Mouse (Mus musculus): ENCODE measurements around the gene Peli1.

The Peli1 gene

GRCm38 (mm10) chr11:21091067-21091427 is at the start of gene Peli1:
Gene Peli1, plus strand, starts transcription at chr11:21091291.
- peak; percentile 98 for DNase-seq

DNA sequence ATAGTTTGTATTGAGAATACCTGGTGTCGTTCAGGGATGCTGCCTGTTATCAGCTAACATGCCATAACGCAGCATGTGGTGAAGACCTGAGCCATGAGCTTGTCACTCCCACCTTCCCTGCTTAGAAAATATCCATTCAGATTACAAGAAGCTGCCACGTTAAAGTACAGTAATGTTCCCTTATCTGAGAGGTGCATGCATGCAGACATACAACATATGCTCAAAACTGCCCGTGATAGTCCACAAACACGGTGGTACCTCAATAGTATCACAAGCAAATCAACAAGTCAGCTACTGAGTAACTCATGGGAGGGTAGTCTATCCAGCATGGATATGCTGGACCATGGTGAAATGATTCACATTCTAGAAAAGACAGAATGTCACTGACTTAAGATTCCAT is 48.5 kb upstream of the Peli1 start:
- DNase-seq: no peak

DNA sequence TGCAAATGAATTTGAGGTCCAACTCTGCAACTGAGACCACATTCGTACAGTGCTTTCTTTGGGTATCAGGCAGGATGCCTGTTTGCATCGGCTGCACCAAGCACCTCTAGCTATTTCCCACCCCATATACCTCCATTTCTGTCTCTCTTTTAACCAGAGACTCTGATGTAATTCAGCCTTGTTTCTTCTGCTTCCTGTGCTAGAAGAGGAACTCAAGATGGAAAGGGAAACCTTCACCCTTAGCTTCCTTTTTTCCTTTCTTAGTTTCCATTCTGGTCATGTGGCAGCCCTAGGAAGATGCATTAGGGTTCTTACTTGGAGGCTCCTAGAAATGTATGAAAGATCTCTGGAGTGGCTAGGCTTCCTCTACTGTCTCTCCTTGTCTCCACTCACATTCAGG is 44.9 kb upstream of the Peli1 start:
- no peak for DNase-seq

DNA sequence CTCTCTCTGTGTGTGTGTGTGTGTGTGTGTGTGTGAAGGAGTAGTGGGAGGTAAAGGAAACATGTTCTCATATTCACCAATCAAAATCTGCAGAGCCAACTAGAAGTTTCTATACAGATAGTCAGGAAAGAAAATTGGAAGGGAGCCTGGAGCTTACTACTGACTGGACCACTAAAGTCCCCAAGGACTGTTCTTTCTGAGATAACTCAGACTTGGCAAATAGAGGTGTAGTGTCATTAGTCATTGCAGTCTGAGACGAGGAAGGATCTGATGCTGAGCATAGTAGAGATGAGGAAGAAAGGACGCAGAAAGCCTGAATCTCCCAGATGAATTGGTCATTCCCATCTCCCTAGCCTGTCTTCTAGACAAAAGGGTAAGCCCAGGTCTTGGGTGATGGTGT is 43.2 kb upstream of the Peli1 start:
- no peak for DNase-seq

DNA sequence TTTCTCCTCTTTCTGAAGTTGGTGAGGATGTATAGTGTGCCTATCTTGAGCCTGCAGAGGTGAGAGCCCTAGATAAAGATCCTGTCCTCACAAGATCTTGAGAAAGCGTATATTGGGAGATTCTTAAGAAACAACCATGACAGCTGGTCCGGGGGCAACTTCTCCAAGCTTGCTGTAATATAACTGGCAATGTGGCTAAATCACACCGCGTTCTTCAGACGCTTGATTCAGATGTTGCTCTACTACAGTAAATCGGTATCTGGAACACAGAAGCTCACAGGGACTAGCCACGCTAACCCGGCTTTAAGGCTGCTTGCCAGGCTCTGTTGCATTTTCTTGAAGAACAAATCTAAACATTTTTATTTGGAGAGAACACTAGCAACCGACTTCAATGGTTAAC is 39.4 kb upstream of the Peli1 start:
- DNase-seq: no peak

DNA sequence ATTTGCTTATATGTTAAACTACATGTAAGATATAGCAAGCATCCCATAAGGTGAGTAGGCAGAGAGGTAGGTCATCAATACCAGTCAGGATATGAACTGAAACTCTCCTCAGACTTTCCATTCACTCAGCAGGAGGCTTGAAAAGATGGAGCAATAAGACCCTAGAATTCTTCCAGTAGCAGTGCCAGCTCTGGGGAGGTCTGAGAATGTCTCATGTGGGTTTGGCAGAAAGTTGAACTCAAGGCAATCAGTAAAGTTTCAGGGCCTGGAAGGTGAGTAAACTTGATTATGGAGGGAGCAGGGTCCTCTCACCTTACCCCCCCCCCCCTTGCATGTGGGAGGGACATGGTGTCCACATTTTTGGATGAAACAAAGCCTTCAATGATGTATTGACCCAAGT is 36.5 kb upstream of the Peli1 start:
- no peak for DNase-seq

DNA sequence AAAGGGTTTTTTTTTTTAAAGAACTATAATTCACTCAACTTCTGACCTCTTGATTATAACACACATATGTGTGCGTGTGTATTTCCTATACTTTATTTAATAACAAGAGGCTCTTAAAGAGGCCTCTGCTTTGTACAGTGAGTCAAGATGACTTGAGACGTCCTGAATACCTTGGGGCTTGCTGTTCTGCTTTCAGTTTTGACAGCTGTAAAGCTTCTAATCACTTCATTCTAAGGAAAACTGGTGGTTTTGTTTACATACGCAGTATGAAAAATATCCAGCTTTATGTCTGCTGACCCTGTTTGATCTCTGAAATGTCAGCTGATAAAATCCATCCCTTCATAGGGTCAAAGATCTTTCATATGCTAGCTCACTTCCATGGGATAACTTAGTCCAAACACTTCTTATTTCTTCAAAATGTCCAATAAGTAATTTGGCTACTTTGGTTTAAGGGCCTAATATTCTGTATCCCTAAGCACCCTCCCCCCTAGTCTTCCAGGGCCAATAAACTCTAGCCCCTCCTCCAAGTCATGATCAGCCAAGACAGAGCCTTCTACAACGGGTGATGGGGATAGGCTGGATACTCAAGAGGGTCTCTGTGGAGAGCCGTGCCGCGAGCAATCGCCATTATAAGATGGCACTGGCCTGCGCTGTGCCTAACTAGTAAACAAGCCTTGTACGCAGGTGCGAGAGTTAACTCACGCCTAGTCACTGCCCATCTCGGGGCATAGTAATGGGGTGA is 34.8 kb upstream of the Peli1 start:
- no peak for DNase-seq

DNA sequence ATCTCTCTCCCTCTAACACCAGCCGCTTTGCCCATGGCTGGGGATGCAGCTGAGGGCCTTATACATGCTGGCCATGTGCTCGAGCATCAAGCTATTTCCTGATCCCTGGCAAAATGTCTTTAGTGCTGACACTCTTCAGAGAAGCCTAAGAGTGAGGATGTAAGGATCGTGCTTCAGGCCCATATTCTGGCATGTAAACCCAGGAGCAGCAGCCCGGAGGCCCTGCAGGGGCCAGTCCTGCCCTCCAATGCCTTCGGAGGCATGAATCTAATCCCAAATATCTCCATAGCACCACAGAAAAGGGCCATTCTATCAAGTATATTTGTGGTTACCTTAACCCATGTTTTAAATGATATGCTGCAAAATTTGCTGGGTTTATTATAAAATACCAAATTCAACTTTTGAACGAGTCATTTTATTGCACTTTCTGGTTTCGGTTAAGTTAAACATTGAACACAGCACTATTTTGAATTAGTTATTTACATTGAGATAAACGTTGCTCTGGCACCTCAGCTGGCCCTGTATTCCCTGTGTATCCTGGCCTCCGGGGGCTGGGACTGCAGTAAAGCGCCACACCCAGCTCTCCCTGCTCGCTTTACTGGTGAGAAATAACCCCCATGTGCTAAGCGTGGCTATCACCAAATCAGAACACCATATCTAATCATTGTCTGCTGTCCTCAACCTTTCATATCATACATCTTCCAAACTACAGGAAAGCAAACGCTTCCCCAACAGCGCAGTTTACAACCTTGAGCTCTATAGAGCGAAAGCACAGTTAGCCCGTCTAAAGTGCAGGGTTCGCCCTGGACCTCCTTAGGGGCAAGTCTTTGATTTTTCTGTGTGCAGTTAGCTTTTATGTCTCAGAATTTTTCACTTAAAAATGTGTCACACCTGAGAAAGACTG is 33.3 kb upstream of the Peli1 start:
- no peak for DNase-seq

DNA sequence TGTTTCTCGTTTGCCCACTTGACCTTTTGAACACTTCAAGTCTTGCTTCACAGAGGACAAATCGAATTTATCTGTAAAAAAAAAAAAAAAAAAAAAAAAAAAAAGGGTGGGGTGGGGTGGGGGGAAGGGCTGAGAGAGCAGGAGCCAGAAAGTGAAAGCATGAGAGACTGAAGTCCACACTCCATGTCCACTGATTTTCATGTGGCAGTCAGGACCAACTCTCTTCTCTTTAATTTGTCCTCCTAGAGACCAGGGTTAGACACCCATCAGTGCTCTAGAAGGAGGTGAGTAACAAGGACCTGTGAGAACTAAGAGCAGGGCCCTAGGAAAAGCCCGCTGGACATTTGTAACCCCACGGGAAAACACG is 32.7 kb upstream of the Peli1 start:
- no peak for DNase-seq

GRCm38 (mm10) chr11:21060386-21061074 is 30.6 kb upstream of the Peli1 start:
- DNase-seq: no peak

- no peak for DNase-seq
Observed at GRCm38 (mm10) chr11:21061075-21061403, 30.1 kb upstream of the Peli1 start.

GRCm38 (mm10) chr11:21061431-21061830 is 29.7 kb upstream of the Peli1 start:
- DNase-seq: peak; percentile 8 to 9

- no peak for DNase-seq
Observed at GRCm38 (mm10) chr11:21062071-21062470, 29.0 kb upstream of the Peli1 start.

GRCm38 (mm10) chr11:21063271-21063670 is 27.8 kb upstream of the Peli1 start:
- DNase-seq: no peak

DNA sequence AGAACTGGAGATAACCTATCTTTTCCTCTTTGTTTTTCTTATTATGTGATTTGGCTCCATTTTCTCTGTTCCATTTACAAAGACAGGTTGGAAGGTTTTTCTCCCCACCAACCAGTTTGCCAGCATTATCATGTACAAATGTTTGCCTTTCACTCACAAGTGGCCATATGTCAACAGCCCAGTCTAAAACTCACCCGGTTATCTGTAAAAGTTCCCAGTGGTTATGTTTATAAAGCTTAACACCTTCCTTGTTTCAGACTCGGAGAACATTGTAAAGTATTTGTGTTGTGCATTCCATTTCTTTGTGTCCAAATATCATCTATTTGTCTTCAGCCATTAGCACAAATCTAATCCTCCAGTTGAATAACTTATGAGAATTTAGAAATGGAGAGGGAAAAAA is 11.7 kb upstream of the Peli1 start:
- DNase-seq: no peak

- no peak for DNase-seq
Observed at GRCm38 (mm10) chr11:21079851-21080362, 11.2 kb upstream of the Peli1 start.

DNA sequence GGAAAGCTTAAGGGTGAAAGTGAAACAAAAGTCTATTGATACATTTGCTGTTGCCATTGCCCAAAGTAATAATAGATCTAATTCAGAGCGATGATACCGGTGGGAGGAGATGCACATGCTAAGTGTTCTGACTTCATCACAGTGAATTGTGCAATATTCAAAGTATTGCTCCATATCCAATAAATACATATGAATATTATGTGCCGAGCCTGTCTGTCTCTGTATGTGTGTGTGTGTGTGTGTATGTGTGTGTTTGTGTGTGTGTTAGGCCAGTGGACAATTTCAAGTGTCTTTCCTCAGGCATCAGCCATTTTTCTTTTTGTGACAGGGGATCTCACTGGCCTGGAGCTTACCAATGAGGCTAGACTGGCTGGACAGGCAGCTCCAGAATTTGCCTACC is 9.9 kb upstream of the Peli1 start:
- no peak for DNase-seq

- DNase-seq: no peak
Observed at GRCm38 (mm10) chr11:21082711-21083110, 8.4 kb upstream of the Peli1 start.

DNA sequence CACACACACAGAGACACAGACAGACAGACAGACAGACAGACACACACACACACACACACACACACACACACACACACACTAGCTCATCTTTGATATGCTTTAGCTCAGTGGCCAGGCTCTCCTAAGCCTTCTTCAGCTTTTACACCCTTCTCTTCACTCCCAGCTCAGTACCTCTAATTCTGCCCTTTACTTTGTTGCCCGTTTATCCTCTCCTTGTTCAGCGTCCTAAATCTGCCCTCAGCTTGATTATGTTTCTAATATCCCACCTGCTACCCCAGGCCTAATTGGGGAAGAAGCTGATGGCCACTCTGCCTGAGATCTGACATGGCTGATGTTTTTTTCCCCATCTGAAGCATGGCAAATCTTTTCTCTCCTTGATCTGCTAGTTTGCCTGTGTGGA is 2.7 kb upstream of the Peli1 start:
- DNase-seq: no peak

- DNase-seq: no peak
Observed at GRCm38 (mm10) chr11:21089571-21089970, 1.5 kb upstream of the Peli1 start.

GRCm38 (mm10) chr11:21091428-21092405 is 626 bp downstream of the Peli1 start:
- peak; percentile 49 to 52 for DNase-seq

DNA sequence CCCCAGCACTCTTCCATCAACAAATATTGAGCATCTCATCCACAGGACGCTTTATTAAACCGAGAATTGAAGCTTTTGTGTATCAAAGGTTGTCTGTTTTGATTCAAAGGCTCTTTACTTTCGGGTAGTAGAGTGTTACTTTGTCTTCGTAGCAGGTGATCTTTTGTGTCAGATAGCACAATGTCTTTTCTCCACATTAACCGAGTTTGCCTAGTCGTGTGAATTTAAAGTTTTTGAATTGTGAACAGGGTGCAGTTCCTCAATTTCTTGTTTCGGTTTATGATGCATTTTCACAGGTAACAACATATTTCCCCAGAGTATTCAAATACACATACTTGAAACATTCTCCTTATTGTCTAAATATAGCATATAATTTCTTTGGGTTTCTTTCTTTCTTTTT is 1.5 kb downstream of the Peli1 start:
- no peak for DNase-seq
